Mouse (Mus musculus) liver, embryonic 18 days (tissue): Measurements from ENCODE around the gene Zfp977. TPM values are rescaled to one million over a fixed set of nuclear protein-coding genes. Genes with fewer than 3 reads are reported as not detected.

Experiments
- polyA plus RNA-seq: library from polyadenylated mRNA; depleted of rRNA; stranded (reverse); fragments of >200 nt; gene quantifications from 2 replicates; pipeline ENCODE4 v1.2.3, GENCODE M21; 2012; rRNA removed

Gene Zfp977
- polyA plus RNA-seq = 0.12 and 0.16 TPM in 2 replicates

DNA sequence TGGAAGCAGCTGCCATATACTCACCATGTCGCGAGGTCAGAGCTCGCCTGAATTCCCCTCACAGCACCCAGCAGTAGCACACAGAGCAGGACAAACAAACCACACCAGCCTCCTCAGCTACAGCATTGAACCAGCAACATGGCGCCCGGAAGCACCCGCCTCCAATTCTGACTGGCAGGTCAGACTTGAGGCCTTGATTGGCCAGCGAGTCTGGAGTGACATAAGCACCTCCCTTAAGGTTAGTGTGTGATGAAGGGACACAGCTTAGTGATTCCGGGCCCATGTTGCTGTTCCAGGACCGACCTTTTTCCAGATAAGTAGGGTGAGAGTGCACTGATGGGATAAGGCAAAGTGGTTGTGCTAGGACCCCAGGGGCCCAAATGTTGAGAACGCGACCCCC is at the start of gene Zfp977:
Zfp977 (minus strand) TSS at position 135 of the 400 bp plus-strand sequence.

DNA sequence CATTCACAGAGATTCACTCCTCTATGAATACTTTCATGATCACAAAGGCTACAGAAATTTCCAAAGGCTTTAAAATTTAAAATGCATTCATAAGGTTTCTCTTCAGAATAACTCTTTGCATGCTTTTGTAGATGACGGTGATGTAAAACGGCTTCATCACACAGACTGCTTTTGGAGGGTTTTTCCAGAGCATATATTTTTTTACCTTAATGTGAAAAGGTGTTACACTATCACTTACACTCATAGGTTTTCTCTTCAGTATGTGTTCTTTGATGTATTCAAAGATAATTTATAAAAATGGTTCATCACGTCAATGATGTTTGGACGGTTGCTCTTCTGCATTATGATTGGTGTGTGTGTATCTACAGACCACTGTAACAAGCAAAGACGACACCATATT is 13.9 kb downstream of the Zfp977 start, which contains the start of gene Gm21028:
Gm21028 (minus strand) TSS at position 101 of the 400 bp plus-strand sequence.

Other genes with a start within 250 kb of the Zfp977 start
- not detected in 2 replicates for gene 4933421I07Rik, start 144.4 kb downstream of the Zfp977 start, polyA plus RNA-seq
- gene Zfp141, start 86.8 kb downstream of the Zfp977 start, polyA plus RNA-seq = 3.4 and 3.5 TPM in 2 replicates
- gene Gm21028, start 14.0 kb downstream of the Zfp977 start, polyA plus RNA-seq = not detected in 2 replicates
- 0.60 and 0.65 TPM in 2 replicates for gene Zfp976, start 50.0 kb upstream of the Zfp977 start, polyA plus RNA-seq
- gene Zfp975, start 100.2 kb upstream of the Zfp977 start, polyA plus RNA-seq = 0.99 and 1.0 TPM in 2 replicates
- not detected in 2 replicates for gene Gm17067, start 134.5 kb upstream of the Zfp977 start, polyA plus RNA-seq
- gene Vmn2r62, start 201.0 kb upstream of the Zfp977 start, polyA plus RNA-seq = not detected in 2 replicates